Mouse (Mus musculus) intestine, postnatal 0 days (tissue): ENCODE data around the gene 2010111I01Rik. TPM values are rescaled to one million over a fixed set of nuclear protein-coding genes. Genes with fewer than 3 reads are reported as not detected.

ENCODE experiments used
- ATAC-seq: fragments of 200-750 bp; cut with Nextera tagmentation; 2 replicates; pipeline ENCODE4 v1.8.0; 2017; ENCODE audit warnings: mild to moderate bottlenecking, moderate TSS enrichment, moderate library complexity
- H3K27ac ChIP-seq: fragments of 300-500 bp; sonication (generic); 2 replicates; pipeline ENCODE4 v1.5.1; 2014; ENCODE audit warnings: mild to moderate bottlenecking, low read depth, low read length, moderate library complexity
- H3K27me3 ChIP-seq: fragments of 300-500 bp; sonication (generic); replicated peaks from 2 replicates; pipeline ENCODE4 v1.6.1; 2014; ENCODE audit warnings: low read length, mixed read lengths; ENCODE audit not compliant: control insufficient read depth, insufficient read depth
- H3K36me3 ChIP-seq: fragments of 300-500 bp; sonication (generic); 2 replicates; pipeline ENCODE4 v1.6.1; 2014; ENCODE audit warnings: mild to moderate bottlenecking, moderate library complexity; ENCODE audit not compliant: control insufficient read depth, insufficient read depth
- H3K4me1 ChIP-seq: fragments of 300-500 bp; sonication (generic); replicated peaks from 2 replicates; pipeline ENCODE4 v1.6.1; 2014; ENCODE audit warnings: antibody characterized with exemption, low read length, mixed read lengths; ENCODE audit not compliant: control insufficient read depth, insufficient read depth
- H3K4me2 ChIP-seq: fragments of 300-500 bp; sonication (generic); replicated peaks from 2 replicates; pipeline ENCODE4 v1.6.1; 2014; ENCODE audit warnings: low read depth, mild to moderate bottlenecking, moderate library complexity
- H3K4me3 ChIP-seq: fragments of 300-500 bp; sonication (generic); 2 replicates; pipeline ENCODE4 v1.5.1; 2014; ENCODE audit warnings: low read depth, low read length
- H3K9ac ChIP-seq: fragments of 300-500 bp; sonication (generic); 2 replicates; pipeline ENCODE4 v1.6.1; 2014; ENCODE audit warnings: mild to moderate bottlenecking, low read depth, low read length
- H3K9me3 ChIP-seq: fragments of 300-500 bp; sonication (generic); 2 replicates; pipeline ENCODE4 v1.6.1; 2016; ENCODE audit warnings: mixed run types; ENCODE audit not compliant: control insufficient read depth
- CTCF ChIP-seq: sonication (generic); IDR thresholded peaks from 2 replicates; pipeline ENCODE4 v1.5.1; 2016; ENCODE audit warnings: low read depth, mild to moderate bottlenecking, control low read depth, antibody characterized with exemption, moderate library complexity
- WGBS: fragments of 180-500 bp; shearing (Covaris S2); extraction: QIAGEN DNeasy Blood & Tissue Kit; methylation state at CpG from one replicate; pipeline ENCODE4 v1.1.7; 2014; 5-methylcytosine and 5-hydroxymethylcytosine counted together
- polyA plus RNA-seq: library from polyadenylated mRNA; unstranded; fragments of >200 nt; fragmentation: Nextera tagmentation; extraction: Ambion mirVana; gene quantifications from 2 replicates; pipeline ENCODE4 v1.2.1, GENCODE M21; 2015

Gene 2010111I01Rik
- polyA plus RNA-seq, 1 experiment from 2014 or later, result 72.7 TPM

DNA sequence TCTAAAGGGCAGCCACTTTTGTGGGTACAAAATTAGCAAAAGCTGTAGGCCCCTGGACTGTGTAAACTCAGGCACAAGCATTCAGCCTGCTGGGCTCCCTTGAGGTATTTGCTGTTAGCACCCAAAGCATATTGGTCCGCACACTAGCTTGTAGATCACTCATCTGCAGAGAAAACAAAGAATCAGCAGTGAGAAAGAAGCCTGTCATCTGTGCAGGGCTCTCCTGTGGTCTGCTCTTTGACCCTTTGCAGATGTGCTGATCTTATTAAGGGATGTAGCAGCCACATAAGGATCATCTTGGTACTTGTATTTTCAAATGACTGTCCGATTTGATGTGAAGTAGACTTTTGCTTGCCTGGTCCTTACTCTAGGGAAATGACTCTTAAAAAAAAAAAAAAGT, 126.6 kb downstream of the 2010111I01Rik start:
- H3K4me2 ChIP-seq, result no peak overlapping the region
- no peak for TF ChIP-seq CTCF
- H3K4me1 ChIP-seq, result peaks cover 13% of the 10 kb centered on the region; the same call in 1 of the 2 replicates
- H3K4me3 ChIP-seq, result no peak overlapping the region
- H3K27ac ChIP-seq, result no peak overlapping the region
- H3K9me3 ChIP-seq, result no peaks in the 10 kb centered on the region
- H3K27me3 ChIP-seq, result no peaks in the 10 kb centered on the region
- ATAC-seq, result no peak
- H3K36me3 ChIP-seq, result no peaks in the 10 kb centered on the region
- WGBS, result 81% methylated on average over 2 of the region's 2 CpGs
- H3K9ac ChIP-seq, result no peak overlapping the region

DNA sequence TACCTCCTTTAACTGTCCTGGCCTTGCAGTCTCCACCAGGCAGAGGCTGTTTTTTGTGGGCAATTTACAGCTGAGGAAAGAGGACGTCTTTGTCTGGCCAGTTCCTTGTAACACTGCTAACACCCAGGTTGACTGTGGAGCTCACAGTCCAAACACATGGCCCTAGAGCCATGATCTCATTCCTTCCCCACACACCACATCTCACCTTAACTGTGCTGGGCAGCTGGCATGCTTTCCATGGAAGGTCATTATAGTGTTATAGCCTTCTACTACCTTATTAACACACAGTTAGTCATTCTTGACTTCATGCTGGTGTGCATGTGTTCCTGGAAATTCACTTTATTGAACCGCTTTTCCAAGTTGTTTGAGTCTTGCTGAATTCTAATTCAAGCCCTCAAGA, 127.6 kb downstream of the 2010111I01Rik start:
- no peak overlapping the region for H3K9ac ChIP-seq
- peak; percentile 84 for ATAC-seq
- H3K9me3 ChIP-seq, result no peaks in the 10 kb centered on the region
- H3K4me3 ChIP-seq, result no peak overlapping the region
- peaks cover 13% of the 10 kb centered on the region; the same call in 1 of the 2 replicates for H3K4me1 ChIP-seq
- TF ChIP-seq CTCF, result no peak
- H3K27me3 ChIP-seq, result no peaks in the 10 kb centered on the region
- no peak overlapping the region for H3K4me2 ChIP-seq
- WGBS, result 65% methylated on average over 2 of the region's 2 CpGs
- peak overlapping the region; percentile 57; the same call in 1 of the 2 replicates for H3K27ac ChIP-seq
- no peaks in the 10 kb centered on the region for H3K36me3 ChIP-seq

DNA sequence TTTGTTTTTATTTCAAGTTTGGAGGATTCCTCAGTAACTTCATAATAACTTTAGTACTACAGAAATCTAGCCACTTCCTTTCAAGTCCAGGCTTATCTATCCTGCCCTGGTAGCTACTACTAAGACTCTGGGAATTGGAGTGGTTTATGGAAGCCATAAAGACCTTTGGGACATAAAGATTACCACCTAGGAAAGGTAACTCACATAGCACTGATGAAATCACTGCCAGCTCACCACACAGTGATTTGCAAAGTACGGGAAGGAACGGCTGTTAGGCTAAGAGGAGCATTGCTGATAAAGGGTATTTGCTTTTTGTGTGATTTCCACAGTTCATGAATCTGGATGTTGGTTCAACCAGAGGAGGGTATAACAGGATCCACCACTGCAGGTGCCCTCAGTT, 128.2 kb downstream of the 2010111I01Rik start:
- WGBS, result 43% methylated on average over 2 of the region's 2 CpGs
- peak; percentile 91 for ATAC-seq

DNA sequence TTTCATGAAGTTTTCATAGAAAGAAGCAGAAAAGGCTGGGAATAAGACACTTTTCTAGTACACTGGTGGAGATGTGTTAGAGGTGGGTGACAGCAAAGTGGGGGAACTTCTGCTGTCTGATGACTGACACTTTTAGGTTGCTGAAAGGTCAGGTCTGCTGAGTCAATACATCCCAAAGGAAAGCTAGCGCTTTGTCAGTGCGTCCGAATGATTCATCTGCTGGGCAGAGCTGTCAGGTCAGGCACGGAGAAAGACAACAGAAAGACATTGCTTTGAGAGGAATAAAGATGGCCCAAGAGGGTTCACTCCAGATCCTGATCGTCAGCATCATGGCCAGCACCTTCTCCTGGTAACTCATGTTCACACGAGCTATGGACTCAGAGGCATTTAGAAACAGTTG, 128.9 kb downstream of the 2010111I01Rik start:
- H3K27ac ChIP-seq, result no peak overlapping the region
- peaks cover 13% of the 10 kb centered on the region; the same call in 1 of the 2 replicates for H3K4me1 ChIP-seq
- H3K27me3 ChIP-seq, result no peaks in the 10 kb centered on the region
- H3K9ac ChIP-seq, result no peak overlapping the region
- no peak overlapping the region for H3K4me2 ChIP-seq
- H3K36me3 ChIP-seq, result no peaks in the 10 kb centered on the region
- WGBS, result 84% methylated on average over 6 of the region's 6 CpGs
- H3K9me3 ChIP-seq, result no peaks in the 10 kb centered on the region
- no peak for ATAC-seq
- TF ChIP-seq CTCF, result no peak
- H3K4me3 ChIP-seq, result no peak overlapping the region

More for the DNA sequence above, 128.2 kb downstream of the 2010111I01Rik start:
- no peaks in the 10 kb centered on the region for H3K36me3 ChIP-seq
- H3K9me3 ChIP-seq, result no peaks in the 10 kb centered on the region
- H3K4me3 ChIP-seq, result no peak overlapping the region
- peaks cover 13% of the 10 kb centered on the region; the same call in 1 of the 2 replicates for H3K4me1 ChIP-seq
- H3K9ac ChIP-seq, result no peak overlapping the region
- TF ChIP-seq CTCF, result no peak
- H3K27ac ChIP-seq, result peak overlapping the region; percentile 57
- no peaks in the 10 kb centered on the region for H3K27me3 ChIP-seq
- no peak overlapping the region for H3K4me2 ChIP-seq

DNA sequence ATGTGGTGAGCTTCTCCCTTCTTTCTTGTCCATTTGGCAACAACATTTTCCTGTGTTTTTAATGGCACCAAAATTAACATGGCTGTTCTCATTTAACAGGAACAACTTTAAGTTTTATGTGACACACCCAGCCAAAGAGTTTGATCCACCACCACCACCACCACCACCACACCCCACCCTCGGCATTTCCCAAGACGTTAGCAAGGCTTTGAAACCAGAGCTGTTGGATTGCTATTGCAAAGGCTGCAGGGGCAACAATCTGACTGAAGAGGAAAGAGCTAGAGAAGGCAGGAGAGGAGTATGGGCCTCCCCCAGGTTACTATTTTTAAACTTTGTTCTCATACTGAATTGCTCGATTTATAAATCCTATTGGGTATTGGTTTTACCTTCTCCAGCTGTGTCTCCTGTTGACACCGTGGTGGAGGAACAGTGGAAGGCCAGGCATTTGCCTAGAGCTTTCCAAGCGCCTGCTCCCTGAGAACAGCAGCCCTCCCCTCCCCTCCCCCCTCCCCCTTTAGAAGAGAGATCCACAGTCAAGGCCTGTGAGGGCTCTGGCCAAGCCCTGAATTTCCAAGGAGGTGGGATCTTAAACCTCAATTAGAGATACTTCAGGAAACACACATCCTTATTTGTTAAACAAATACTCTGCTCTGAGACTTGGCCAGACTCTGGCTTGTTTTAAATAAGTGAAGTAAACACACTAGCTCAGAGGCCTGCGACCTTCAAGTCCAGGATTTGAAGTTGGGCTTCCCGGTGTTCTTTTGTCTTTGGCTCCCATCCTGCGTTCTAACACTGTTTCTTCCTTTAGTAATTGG, 129.8 kb downstream of the 2010111I01Rik start:
- Histone ChIP-seq H3K27me3 (no peaks in the 10 kb centered on the region), H3K9me3 (no peaks in the 10 kb centered on the region), H3K9ac (no peak overlapping the region), H3K4me3 (no peak overlapping the region), H3K4me2 (no peak overlapping the region), H3K36me3 (no peaks in the 10 kb centered on the region), H3K27ac (no peak overlapping the region; the same call in 1 of the 2 replicates), H3K4me1 (peaks cover 13% of the 10 kb centered on the region; the same call in 1 of the 2 replicates)
- TF ChIP-seq CTCF, result no peak
- WGBS, result 33% methylated on average over 8 of the region's 8 CpGs
- ATAC-seq, result no peak

DNA sequence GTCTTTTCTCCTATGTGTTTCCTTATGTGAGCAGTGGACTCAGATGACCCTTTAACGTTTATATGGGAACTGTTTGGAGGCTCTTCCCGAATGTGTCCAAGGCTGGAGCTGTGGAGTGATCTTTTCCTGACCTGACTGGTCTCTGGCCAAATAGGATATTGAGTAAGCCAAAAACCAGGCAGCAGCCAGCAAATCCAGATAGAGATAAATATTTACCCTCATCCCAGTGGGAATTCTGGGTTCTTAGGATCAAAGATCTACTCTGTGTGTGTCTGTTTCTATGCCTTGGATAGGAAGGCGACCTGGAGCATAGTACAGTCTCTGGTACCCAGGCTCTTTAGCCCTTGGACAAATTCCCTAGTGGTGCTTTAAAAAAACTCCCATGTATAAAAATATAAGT, 132.1 kb downstream of the 2010111I01Rik start:
- H3K9ac ChIP-seq, result no peak overlapping the region
- H3K36me3 ChIP-seq, result no peaks in the 10 kb centered on the region
- no peak for ATAC-seq
- no peaks in the 10 kb centered on the region for H3K9me3 ChIP-seq
- WGBS, result 48% methylated on average over 3 of the region's 3 CpGs
- no peak overlapping the region for H3K4me3 ChIP-seq
- H3K4me2 ChIP-seq, result no peak overlapping the region
- peaks cover 8% of the 10 kb centered on the region; the same call in 1 of the 2 replicates for H3K4me1 ChIP-seq
- no peak for TF ChIP-seq CTCF
- no peak overlapping the region for H3K27ac ChIP-seq
- no peaks in the 10 kb centered on the region for H3K27me3 ChIP-seq
